Mouse (Mus musculus): Measurements from ENCODE around the gene Gm20479. TPM values are rescaled to one million over a fixed set of nuclear protein-coding genes. Genes with fewer than 3 reads are reported as not detected.

Gene Gm20479
- polyA plus RNA-seq, 1 experiment = not detected

DNA sequence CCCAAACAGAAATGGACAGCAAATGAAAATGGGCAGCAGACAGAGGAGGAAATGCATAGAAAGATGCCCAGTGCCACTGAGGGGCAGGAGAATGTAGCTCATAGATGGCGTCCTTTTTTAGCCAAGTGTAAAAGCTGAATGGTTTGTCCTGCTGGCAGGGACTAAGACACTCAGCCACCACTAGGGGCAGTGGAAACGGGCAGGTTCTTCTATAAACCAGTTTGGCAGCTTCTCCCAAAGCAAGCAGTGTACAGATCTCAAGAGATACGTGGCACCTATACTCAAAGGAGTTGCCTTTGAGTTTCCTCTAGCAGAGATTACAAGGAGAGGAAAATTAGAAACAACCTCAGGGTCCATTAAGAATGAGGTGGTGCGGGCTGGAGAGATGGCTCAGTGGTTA lies 21.2 kb upstream of the Gm20479 start:
- peaks cover 21% of the 10 kb centered on the region for H3K27me3 ChIP-seq (ENCODE audit: control insufficient read depth, insufficient read depth, insufficient read length)
- no peaks in the 10 kb centered on the region for H3K79me3 ChIP-seq (ENCODE audit: low read depth)
- TF ChIP-seq FOSL1 (IDR thresholded peaks at IDR 0.05; ENCODE audit: insufficient read depth, low read length, poor library complexity, severe bottlenecking) = no peak
- no peak for TF ChIP-seq MYOD1 (IDR thresholded peaks at IDR 0.05; ENCODE audit: control insufficient read depth, insufficient read length, low read depth)
- no peak for TF ChIP-seq CEBPB (IDR thresholded peaks at IDR 0.05; ENCODE audit: low read depth)
- TF ChIP-seq MYOG (IDR thresholded peaks at IDR 0.05; ENCODE audit: control insufficient read depth, extremely low read depth, insufficient read length) = no peak
- no peak for TF ChIP-seq CTCF (IDR thresholded peaks at IDR 0.05; ENCODE audit: control insufficient read depth, insufficient read depth, insufficient read length)
- TF ChIP-seq MAX (IDR thresholded peaks at IDR 0.05) = no peak
- TF ChIP-seq USF1 (IDR thresholded peaks at IDR 0.05; ENCODE audit: low read depth) = no peak
- H3ac ChIP-seq (ENCODE audit: control insufficient read depth, insufficient read length, low read depth) = no peak overlapping the region
- no peaks in the 10 kb centered on the region for H3K79me2 ChIP-seq (ENCODE audit: control insufficient read depth, insufficient read depth)
- no peaks in the 10 kb centered on the region for H3K36me3 ChIP-seq (ENCODE audit: control insufficient read depth, insufficient read depth)
- H3K4me3 ChIP-seq (ENCODE audit: insufficient read depth, poor library complexity, severe bottlenecking) = no peak overlapping the region

DNA sequence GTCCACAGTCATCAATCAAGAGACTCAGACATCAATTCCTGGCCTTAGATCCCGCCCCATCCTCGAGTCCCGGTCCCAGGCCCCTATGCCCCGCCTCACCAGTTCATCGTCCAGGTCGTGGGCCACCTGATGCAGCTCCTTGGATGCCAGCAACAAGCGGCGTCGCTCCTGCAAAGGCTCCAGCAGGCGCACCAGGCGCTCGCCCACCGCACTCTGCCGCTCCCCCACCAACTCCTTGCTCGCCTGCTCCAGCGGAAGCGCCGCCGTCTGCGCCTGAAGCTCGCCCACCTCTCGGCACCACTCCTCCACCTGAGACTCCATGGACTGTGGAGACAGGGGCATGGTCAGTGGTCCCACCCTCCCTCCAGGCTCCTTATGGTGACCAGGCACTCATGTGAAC lies 18.1 kb upstream of the Gm20479 start:
- Histone ChIP-seq H3K27me3 (ENCODE audit: control insufficient read depth, insufficient read depth, insufficient read length) (peaks cover 40% of the 10 kb centered on the region), H3K36me3 (ENCODE audit: control insufficient read depth, insufficient read depth) (no peaks in the 10 kb centered on the region), H3K79me2 (ENCODE audit: control insufficient read depth, insufficient read depth) (no peaks in the 10 kb centered on the region), H3K4me3 (ENCODE audit: insufficient read depth, poor library complexity, severe bottlenecking) (no peak overlapping the region), H3ac (ENCODE audit: control insufficient read depth, insufficient read length, low read depth) (no peak overlapping the region), H3K79me3 (ENCODE audit: low read depth) (no peaks in the 10 kb centered on the region)
- no peak for TF ChIP-seq CEBPB (IDR thresholded peaks at IDR 0.05; ENCODE audit: low read depth)
- no peak for TF ChIP-seq MYOG (IDR thresholded peaks at IDR 0.05; ENCODE audit: control insufficient read depth, extremely low read depth, insufficient read length)
- no peak for TF ChIP-seq FOSL1 (IDR thresholded peaks at IDR 0.05; ENCODE audit: insufficient read depth, low read length, poor library complexity, severe bottlenecking)
- TF ChIP-seq USF1 (IDR thresholded peaks at IDR 0.05; ENCODE audit: low read depth) = no peak
- TF ChIP-seq MYOD1 (IDR thresholded peaks at IDR 0.05; ENCODE audit: control insufficient read depth, insufficient read length, low read depth) = no peak
- no peak for TF ChIP-seq MAX (IDR thresholded peaks at IDR 0.05)
- TF ChIP-seq CTCF (IDR thresholded peaks at IDR 0.05; ENCODE audit: control insufficient read depth, insufficient read depth, insufficient read length) = no peak

DNA sequence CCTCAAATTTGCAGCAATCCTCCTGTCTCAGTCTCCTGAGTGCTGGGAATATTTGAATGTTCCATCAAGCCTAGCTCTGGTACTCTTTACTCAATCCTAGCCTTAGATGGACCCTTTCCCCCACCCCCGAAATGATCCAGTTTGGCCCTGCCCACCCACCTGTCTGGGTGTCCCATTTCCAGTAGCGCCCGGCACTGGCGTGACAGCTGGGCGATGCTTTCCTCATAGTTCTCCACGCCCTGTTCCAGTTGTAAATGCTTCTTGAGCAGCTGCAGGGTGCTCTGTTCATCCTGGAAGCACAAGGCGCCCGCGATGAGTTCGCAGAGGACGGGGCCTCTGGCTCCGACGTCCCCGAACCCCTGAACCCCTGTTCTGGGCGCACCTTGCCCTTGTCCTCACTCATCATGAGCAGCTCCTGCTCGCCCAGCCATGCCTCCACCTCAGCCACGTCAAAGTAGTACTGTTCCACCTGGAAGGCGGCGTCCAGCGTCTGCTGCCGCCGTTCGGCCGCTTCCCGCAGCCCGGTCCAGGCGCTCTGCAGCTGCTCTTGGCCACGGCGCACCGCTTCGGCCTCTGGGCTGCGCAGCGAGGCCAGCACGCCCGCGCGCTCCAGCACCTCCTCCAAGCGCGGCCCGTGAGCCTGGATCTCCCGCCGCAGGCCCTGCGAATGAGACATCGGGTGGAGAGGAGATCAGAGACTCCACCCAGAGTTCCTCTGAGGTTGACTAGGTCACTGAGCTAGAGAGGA lies 14.7 kb upstream of the Gm20479 start:
- Histone ChIP-seq H3K4me3 (ENCODE audit: insufficient read depth, poor library complexity, severe bottlenecking) (no peak overlapping the region), H3K79me2 (ENCODE audit: control insufficient read depth, insufficient read depth) (no peaks in the 10 kb centered on the region), H3K27me3 (ENCODE audit: control insufficient read depth, insufficient read depth, insufficient read length) (peaks cover 48% of the 10 kb centered on the region), H3K36me3 (ENCODE audit: control insufficient read depth, insufficient read depth) (no peaks in the 10 kb centered on the region), H3K79me3 (ENCODE audit: low read depth) (no peaks in the 10 kb centered on the region), H3ac (ENCODE audit: control insufficient read depth, insufficient read length, low read depth) (no peak overlapping the region)
- TF ChIP-seq CTCF (IDR thresholded peaks at IDR 0.05; ENCODE audit: control insufficient read depth, insufficient read depth, insufficient read length) (no peak), MAX (IDR thresholded peaks at IDR 0.05) (no peak), MYOD1 (IDR thresholded peaks at IDR 0.05; ENCODE audit: control insufficient read depth, insufficient read length, low read depth) (no peak), MYOG (IDR thresholded peaks at IDR 0.05; ENCODE audit: control insufficient read depth, extremely low read depth, insufficient read length) (no peak), USF1 (IDR thresholded peaks at IDR 0.05; ENCODE audit: low read depth) (no peak), FOSL1 (IDR thresholded peaks at IDR 0.05; ENCODE audit: insufficient read depth, low read length, poor library complexity, severe bottlenecking) (no peak), CEBPB (IDR thresholded peaks at IDR 0.05; ENCODE audit: low read depth) (no peak)

DNA sequence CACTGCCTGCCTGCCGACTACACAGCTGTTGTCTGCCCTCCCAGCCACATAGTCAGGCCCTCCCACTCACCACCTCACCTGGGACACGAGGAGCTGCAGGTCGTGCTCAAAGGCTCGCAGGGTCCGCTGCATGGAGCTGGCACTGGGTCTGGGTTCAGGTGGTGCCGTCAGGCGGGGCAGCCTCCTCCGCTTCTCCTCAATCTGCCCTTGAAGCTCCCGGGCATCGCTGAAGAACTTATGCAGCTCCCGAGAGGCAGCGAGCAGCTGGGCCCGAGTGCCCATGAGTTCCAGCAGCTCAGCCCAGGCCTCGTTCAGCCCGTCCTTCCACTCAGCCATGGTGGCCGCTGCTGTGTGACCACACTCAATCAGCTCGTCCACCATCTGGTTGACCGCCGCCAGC lies 11.9 kb upstream of the Gm20479 start:
- H3K36me3 ChIP-seq (ENCODE audit: control insufficient read depth, insufficient read depth) = no peaks in the 10 kb centered on the region
- no peak for TF ChIP-seq CEBPB (IDR thresholded peaks at IDR 0.05; ENCODE audit: low read depth)
- no peak for TF ChIP-seq MYOD1 (IDR thresholded peaks at IDR 0.05; ENCODE audit: control insufficient read depth, insufficient read length, low read depth)
- no peak for TF ChIP-seq CTCF (IDR thresholded peaks at IDR 0.05; ENCODE audit: control insufficient read depth, insufficient read depth, insufficient read length)
- no peak for TF ChIP-seq MYOG (IDR thresholded peaks at IDR 0.05; ENCODE audit: control insufficient read depth, extremely low read depth, insufficient read length)
- no peak for TF ChIP-seq MAX (IDR thresholded peaks at IDR 0.05)
- TF ChIP-seq FOSL1 (IDR thresholded peaks at IDR 0.05; ENCODE audit: insufficient read depth, low read length, poor library complexity, severe bottlenecking) = no peak
- TF ChIP-seq USF1 (IDR thresholded peaks at IDR 0.05; ENCODE audit: low read depth) = no peak
- no peak overlapping the region for H3ac ChIP-seq (ENCODE audit: control insufficient read depth, insufficient read length, low read depth)
- no peak overlapping the region for H3K4me3 ChIP-seq (ENCODE audit: insufficient read depth, poor library complexity, severe bottlenecking)
- peaks cover 36% of the 10 kb centered on the region for H3K27me3 ChIP-seq (ENCODE audit: control insufficient read depth, insufficient read depth, insufficient read length)
- H3K79me3 ChIP-seq (ENCODE audit: low read depth) = no peaks in the 10 kb centered on the region
- H3K79me2 ChIP-seq (ENCODE audit: control insufficient read depth, insufficient read depth) = no peaks in the 10 kb centered on the region

DNA sequence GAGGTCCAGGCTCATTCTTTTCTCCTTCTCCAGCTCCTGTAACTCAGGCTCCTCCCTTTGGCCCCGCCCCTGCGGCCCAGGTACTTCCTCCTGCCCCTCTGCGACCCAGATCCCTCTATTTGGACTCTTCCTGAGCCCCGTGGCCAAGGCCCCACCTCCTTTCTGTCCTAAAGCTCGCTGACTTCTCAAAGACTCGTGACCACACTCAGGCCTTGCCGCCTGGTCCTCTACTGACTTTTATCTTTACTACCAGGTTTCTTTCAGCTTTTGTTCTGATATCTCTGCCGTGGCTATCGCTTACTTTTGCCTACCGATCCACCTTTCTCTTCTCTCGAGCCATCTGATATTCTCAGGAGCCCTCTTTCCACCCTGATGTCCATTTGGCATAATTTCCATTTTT lies 10.8 kb upstream of the Gm20479 start:
- no peak overlapping the region for H3ac ChIP-seq (ENCODE audit: control insufficient read depth, insufficient read length, low read depth)
- no peak for TF ChIP-seq MAX (IDR thresholded peaks at IDR 0.05)
- no peak for TF ChIP-seq MYOG (IDR thresholded peaks at IDR 0.05; ENCODE audit: control insufficient read depth, extremely low read depth, insufficient read length)
- no peak for TF ChIP-seq USF1 (IDR thresholded peaks at IDR 0.05; ENCODE audit: low read depth)
- no peak for TF ChIP-seq CTCF (IDR thresholded peaks at IDR 0.05; ENCODE audit: control insufficient read depth, insufficient read depth, insufficient read length)
- no peak for TF ChIP-seq FOSL1 (IDR thresholded peaks at IDR 0.05; ENCODE audit: insufficient read depth, low read length, poor library complexity, severe bottlenecking)
- TF ChIP-seq CEBPB (IDR thresholded peaks at IDR 0.05; ENCODE audit: low read depth) = no peak
- no peak for TF ChIP-seq MYOD1 (IDR thresholded peaks at IDR 0.05; ENCODE audit: control insufficient read depth, insufficient read length, low read depth)
- H3K27me3 ChIP-seq (ENCODE audit: control insufficient read depth, insufficient read depth, insufficient read length) = peaks cover 32% of the 10 kb centered on the region
- H3K36me3 ChIP-seq (ENCODE audit: control insufficient read depth, insufficient read depth) = no peaks in the 10 kb centered on the region
- H3K4me3 ChIP-seq (ENCODE audit: insufficient read depth, poor library complexity, severe bottlenecking) = no peak overlapping the region
- H3K79me2 ChIP-seq (ENCODE audit: control insufficient read depth, insufficient read depth) = no peaks in the 10 kb centered on the region
- no peaks in the 10 kb centered on the region for H3K79me3 ChIP-seq (ENCODE audit: low read depth)

All from C2C12 (cell line).